Mouse (Mus musculus): ENCODE results near the gene Wrap53. TPM values are rescaled to one million over a fixed set of nuclear protein-coding genes. Genes with fewer than 3 reads are reported as not detected.
A peak's percentile ranks its signal among the peaks of the same experiment; 100 is the strongest.

Gene Wrap53
- polyA plus RNA-seq, 1 experiment from 2014 or later: 22.5 TPM

- DNase-seq (peak; percentile 84), ATAC-seq (ENCODE audit: low FRiP score, low TSS enrichment) (peak; percentile 60; the same call in 1 of the 2 replicates)
- H3K36me3 ChIP-seq (ENCODE audit: control insufficient read depth, insufficient read depth, low read length): no peaks in the 10 kb centered on the region
- peak overlapping the region; percentile 47 for H3K4me2 ChIP-seq (ENCODE audit: low read length)
- no peaks in the 10 kb centered on the region for H3K27me3 ChIP-seq (ENCODE audit: control insufficient read depth, insufficient read depth, low read length)
- H3K9me3 ChIP-seq (ENCODE audit: control insufficient read depth, low read length): no peaks in the 10 kb centered on the region
- peak overlapping the region; percentile 92 for H3K27ac ChIP-seq (replicated peaks; ENCODE audit: low read depth, low read length)
- peak overlapping the region; percentile 54 for H3K9ac ChIP-seq (replicated peaks; ENCODE audit: low read length)
- H3K4me1 ChIP-seq (ENCODE audit: control insufficient read depth, insufficient read depth, low read length): peaks cover 20% of the 10 kb centered on the region
- 1% methylated on average over 30 of the region's 30 CpGs for WGBS
- peak overlapping the region; percentile 2; the same call in 1 of the 2 replicates for H3K4me3 ChIP-seq (replicated peaks; ENCODE audit: low read depth, low read length)
These were observed 52.7 kb downstream of the Wrap53 start for GRCm38 (mm10) chr11:69527098-69528030.

GRCm38 (mm10) chr11:69526631-69527030 lies 53.4 kb downstream of the Wrap53 start:
- Histone ChIP-seq H3K4me1 (ENCODE audit: control insufficient read depth, insufficient read depth, low read length) (peaks cover 20% of the 10 kb centered on the region), H3K4me3 (replicated peaks; ENCODE audit: low read depth, low read length) (no peak overlapping the region), H3K9me3 (ENCODE audit: control insufficient read depth, low read length) (no peaks in the 10 kb centered on the region), H3K36me3 (ENCODE audit: control insufficient read depth, insufficient read depth, low read length) (no peaks in the 10 kb centered on the region), H3K27ac (replicated peaks; ENCODE audit: low read depth, low read length) (peak overlapping the region; percentile 92), H3K4me2 (ENCODE audit: low read length) (peak overlapping the region; percentile 47), H3K9ac (replicated peaks; ENCODE audit: low read length) (peak overlapping the region; percentile 54), H3K27me3 (ENCODE audit: control insufficient read depth, insufficient read depth, low read length) (no peaks in the 10 kb centered on the region)
- ATAC-seq (ENCODE audit: low FRiP score, low TSS enrichment): no peak; the same call in 1 of the 2 replicates
- no peak for DNase-seq
- 17% methylated on average over 4 of the region's 4 CpGs for WGBS

GRCm38 (mm10) chr11:69525661-69526060 lies 54.4 kb downstream of the Wrap53 start:
- no peak for ATAC-seq (ENCODE audit: low FRiP score, low TSS enrichment)
- Histone ChIP-seq H3K4me3 (replicated peaks; ENCODE audit: low read depth, low read length) (no peak overlapping the region), H3K4me1 (ENCODE audit: control insufficient read depth, insufficient read depth, low read length) (peaks cover 20% of the 10 kb centered on the region), H3K27ac (replicated peaks; ENCODE audit: low read depth, low read length) (peak overlapping the region; percentile 92), H3K4me2 (ENCODE audit: low read length) (no peak overlapping the region), H3K27me3 (ENCODE audit: control insufficient read depth, insufficient read depth, low read length) (no peaks in the 10 kb centered on the region), H3K9ac (replicated peaks; ENCODE audit: low read length) (no peak overlapping the region), H3K36me3 (ENCODE audit: control insufficient read depth, insufficient read depth, low read length) (no peaks in the 10 kb centered on the region), H3K9me3 (ENCODE audit: control insufficient read depth, low read length) (no peaks in the 10 kb centered on the region)
- 87% methylated on average over 9 of the region's 9 CpGs for WGBS
- no peak for DNase-seq

- DNase-seq (no peak), ATAC-seq (ENCODE audit: low FRiP score, low TSS enrichment) (no peak)
- H3K4me3 ChIP-seq (replicated peaks; ENCODE audit: low read depth, low read length): no peak overlapping the region
- peaks cover 20% of the 10 kb centered on the region for H3K4me1 ChIP-seq (ENCODE audit: control insufficient read depth, insufficient read depth, low read length)
- no peak overlapping the region for H3K9ac ChIP-seq (replicated peaks; ENCODE audit: low read length)
- H3K27me3 ChIP-seq (ENCODE audit: control insufficient read depth, insufficient read depth, low read length): no peaks in the 10 kb centered on the region
- H3K4me2 ChIP-seq (ENCODE audit: low read length): no peak overlapping the region
- H3K36me3 ChIP-seq (ENCODE audit: control insufficient read depth, insufficient read depth, low read length): no peaks in the 10 kb centered on the region
- H3K9me3 ChIP-seq (ENCODE audit: control insufficient read depth, low read length): no peaks in the 10 kb centered on the region
- no peak overlapping the region for H3K27ac ChIP-seq (replicated peaks; ENCODE audit: low read depth, low read length)
- WGBS: 91% methylated on average over 4 of the region's 4 CpGs
These were observed 56.4 kb downstream of the Wrap53 start for GRCm38 (mm10) chr11:69523651-69524050.

- Histone ChIP-seq H3K9me3 (ENCODE audit: control insufficient read depth, low read length) (no peaks in the 10 kb centered on the region), H3K4me3 (replicated peaks; ENCODE audit: low read depth, low read length) (no peak overlapping the region), H3K27ac (replicated peaks; ENCODE audit: low read depth, low read length) (no peak overlapping the region), H3K4me1 (ENCODE audit: control insufficient read depth, insufficient read depth, low read length) (peaks cover 5% of the 10 kb centered on the region), H3K27me3 (ENCODE audit: control insufficient read depth, insufficient read depth, low read length) (no peaks in the 10 kb centered on the region), H3K36me3 (ENCODE audit: control insufficient read depth, insufficient read depth, low read length) (no peaks in the 10 kb centered on the region), H3K4me2 (ENCODE audit: low read length) (no peak overlapping the region), H3K9ac (replicated peaks; ENCODE audit: low read length) (no peak overlapping the region)
- no peak for DNase-seq
- 90% methylated on average over 9 of the region's 9 CpGs for WGBS
- ATAC-seq (ENCODE audit: low FRiP score, low TSS enrichment): no peak
These were observed 58.4 kb downstream of the Wrap53 start for GRCm38 (mm10) chr11:69521526-69522149.

- ATAC-seq (ENCODE audit: low FRiP score, low TSS enrichment): no peak
- Histone ChIP-seq H3K9me3 (ENCODE audit: control insufficient read depth, low read length) (no peaks in the 10 kb centered on the region), H3K36me3 (ENCODE audit: control insufficient read depth, insufficient read depth, low read length) (no peaks in the 10 kb centered on the region), H3K4me2 (ENCODE audit: low read length) (no peak overlapping the region), H3K4me3 (replicated peaks; ENCODE audit: low read depth, low read length) (no peak overlapping the region), H3K9ac (replicated peaks; ENCODE audit: low read length) (no peak overlapping the region), H3K27ac (replicated peaks; ENCODE audit: low read depth, low read length) (no peak overlapping the region), H3K4me1 (ENCODE audit: control insufficient read depth, insufficient read depth, low read length) (no peaks in the 10 kb centered on the region), H3K27me3 (ENCODE audit: control insufficient read depth, insufficient read depth, low read length) (no peaks in the 10 kb centered on the region)
- no peak for DNase-seq
- WGBS: 81% methylated on average over 4 of the region's 4 CpGs
These were observed 60.1 kb downstream of the Wrap53 start for GRCm38 (mm10) chr11:69519976-69520375.

GRCm38 (mm10) chr11:69516661-69517060 lies 63.4 kb downstream of the Wrap53 start:
- no peaks in the 10 kb centered on the region for H3K36me3 ChIP-seq (ENCODE audit: control insufficient read depth, insufficient read depth, low read length)
- no peak for ATAC-seq (ENCODE audit: low FRiP score, low TSS enrichment)
- no peak overlapping the region for H3K9ac ChIP-seq (replicated peaks; ENCODE audit: low read length)
- H3K27me3 ChIP-seq (ENCODE audit: control insufficient read depth, insufficient read depth, low read length): no peaks in the 10 kb centered on the region
- H3K4me1 ChIP-seq (ENCODE audit: control insufficient read depth, insufficient read depth, low read length): no peaks in the 10 kb centered on the region
- H3K27ac ChIP-seq (replicated peaks; ENCODE audit: low read depth, low read length): no peak overlapping the region
- 78% methylated on average over 3 of the region's 3 CpGs for WGBS
- no peak for DNase-seq
- H3K9me3 ChIP-seq (ENCODE audit: control insufficient read depth, low read length): no peaks in the 10 kb centered on the region
- no peak overlapping the region for H3K4me3 ChIP-seq (replicated peaks; ENCODE audit: low read depth, low read length)
- no peak overlapping the region for H3K4me2 ChIP-seq (ENCODE audit: low read length)

GRCm38 (mm10) chr11:69516151-69516640 lies 63.9 kb downstream of the Wrap53 start:
- no peak overlapping the region for H3K27ac ChIP-seq (replicated peaks; ENCODE audit: low read depth, low read length)
- H3K27me3 ChIP-seq (ENCODE audit: control insufficient read depth, insufficient read depth, low read length): no peaks in the 10 kb centered on the region
- DNase-seq (no peak), ATAC-seq (ENCODE audit: low FRiP score, low TSS enrichment) (no peak)
- no peaks in the 10 kb centered on the region for H3K4me1 ChIP-seq (ENCODE audit: control insufficient read depth, insufficient read depth, low read length)
- 75% methylated on average over 15 of the region's 15 CpGs for WGBS
- no peak overlapping the region for H3K4me3 ChIP-seq (replicated peaks; ENCODE audit: low read depth, low read length)
- H3K4me2 ChIP-seq (ENCODE audit: low read length): no peak overlapping the region
- no peaks in the 10 kb centered on the region for H3K9me3 ChIP-seq (ENCODE audit: control insufficient read depth, low read length)
- no peak overlapping the region for H3K9ac ChIP-seq (replicated peaks; ENCODE audit: low read length)
- H3K36me3 ChIP-seq (ENCODE audit: control insufficient read depth, insufficient read depth, low read length): no peaks in the 10 kb centered on the region

All from midbrain, embryonic 14.5 days (tissue).